Mouse (Mus musculus) testis, postnatal 10 days (tissue): ENCODE data around the gene Flt3l.
"Not testable (repeated sequence)": the region's sequence is repeated elsewhere in the genome, so short reads cannot be mapped to it uniquely, and the experiment has no call there.

ENCODE experiments used
- DNase-seq: peaks from one replicate; pipeline ENCODE4 v3.0.0; 2021; ENCODE audit warnings: low spot score

Flt3l gene

GRCm38 (mm10) chr7:45141914-45142313, 5.7 kb upstream of the Flt3l start:
- DNase-seq = no peak

- no peak for DNase-seq
Measured at GRCm38 (mm10) chr7:45141319-45141718, 5.1 kb upstream of the Flt3l start.

GRCm38 (mm10) chr7:45139904-45140723, 3.9 kb upstream of the Flt3l start:
- no peak for DNase-seq

DNA sequence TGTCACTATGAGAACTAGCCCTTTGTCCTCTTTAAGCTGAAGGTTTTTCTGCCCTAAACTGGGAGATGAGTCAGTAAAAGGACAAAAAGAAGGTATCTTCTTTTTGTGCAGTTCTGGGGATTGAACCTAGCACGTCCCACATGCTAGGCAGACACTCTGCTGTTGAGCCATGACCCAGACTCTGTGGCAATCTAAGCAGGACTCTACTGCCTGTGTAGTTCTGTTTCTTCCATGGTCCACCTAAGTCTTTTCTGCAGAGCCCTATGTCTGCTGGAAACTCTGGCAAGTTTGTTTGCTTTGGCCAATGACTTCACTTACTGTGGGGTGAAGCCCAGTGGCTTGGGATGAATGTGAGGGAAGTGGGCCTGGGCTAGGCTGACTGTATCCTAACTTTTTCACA, 2.2 kb upstream of the Flt3l start:
- no peak for DNase-seq

DNA sequence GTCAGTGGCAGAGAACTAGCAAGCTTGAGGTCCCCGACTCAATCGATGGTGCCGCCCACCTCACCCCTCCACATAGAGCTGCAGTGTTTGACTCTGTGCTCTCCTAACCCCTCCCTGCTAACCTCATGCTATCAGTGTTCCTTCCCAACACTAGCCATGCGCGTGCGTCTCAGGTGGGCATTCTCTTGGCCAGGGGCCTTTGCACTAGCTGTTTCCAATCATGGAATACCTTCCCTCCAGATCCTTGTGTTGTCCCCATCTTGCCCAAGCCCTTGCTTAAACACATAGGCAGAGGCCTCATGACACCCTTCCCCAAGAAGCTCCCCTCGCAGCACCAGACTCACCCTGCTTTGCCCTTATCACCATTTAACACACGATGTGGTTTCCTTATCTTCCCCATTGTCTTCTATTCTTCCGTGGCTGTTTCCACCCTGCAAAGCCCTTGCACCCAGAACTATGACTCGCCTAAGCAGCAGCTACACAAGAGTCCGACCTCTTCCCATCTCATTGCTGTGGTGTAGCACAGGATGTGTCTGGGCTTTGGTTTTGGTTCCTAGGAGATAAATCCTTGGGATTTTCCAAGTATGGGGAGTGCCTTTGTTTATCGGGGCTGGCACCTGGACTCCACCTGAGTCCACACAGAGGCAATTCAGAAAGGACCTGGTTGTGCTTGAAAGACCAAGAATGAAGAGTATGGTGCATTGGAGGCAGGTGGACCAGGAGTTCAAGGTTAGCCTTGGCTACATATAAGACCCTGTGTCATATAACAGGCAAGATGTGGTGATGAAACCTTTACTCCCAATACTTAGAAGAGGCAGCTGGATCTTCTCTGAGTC, 1.2 kb upstream of the Flt3l start:
- no peak for DNase-seq

DNA sequence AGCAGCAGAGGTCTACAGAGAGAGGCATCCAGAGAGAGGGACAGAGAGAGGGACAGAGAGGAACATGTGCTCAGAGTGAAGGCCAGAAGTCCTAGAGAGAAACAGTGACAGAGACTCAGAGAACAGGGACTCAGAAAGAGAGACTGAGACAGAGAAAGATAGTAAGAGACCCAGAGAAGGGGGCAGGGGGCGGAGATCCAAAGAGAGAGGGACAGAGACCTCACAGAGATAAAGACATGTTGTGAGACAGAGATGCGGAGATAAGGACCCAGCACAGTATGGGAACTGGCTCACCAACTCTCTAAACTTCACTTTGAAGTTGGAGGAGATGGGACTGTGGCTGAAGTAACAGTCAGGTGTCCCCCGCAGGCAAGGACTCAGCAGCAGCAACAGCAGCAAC, 862 bp downstream of the Flt3l start:
- DNase-seq = no peak

DNA sequence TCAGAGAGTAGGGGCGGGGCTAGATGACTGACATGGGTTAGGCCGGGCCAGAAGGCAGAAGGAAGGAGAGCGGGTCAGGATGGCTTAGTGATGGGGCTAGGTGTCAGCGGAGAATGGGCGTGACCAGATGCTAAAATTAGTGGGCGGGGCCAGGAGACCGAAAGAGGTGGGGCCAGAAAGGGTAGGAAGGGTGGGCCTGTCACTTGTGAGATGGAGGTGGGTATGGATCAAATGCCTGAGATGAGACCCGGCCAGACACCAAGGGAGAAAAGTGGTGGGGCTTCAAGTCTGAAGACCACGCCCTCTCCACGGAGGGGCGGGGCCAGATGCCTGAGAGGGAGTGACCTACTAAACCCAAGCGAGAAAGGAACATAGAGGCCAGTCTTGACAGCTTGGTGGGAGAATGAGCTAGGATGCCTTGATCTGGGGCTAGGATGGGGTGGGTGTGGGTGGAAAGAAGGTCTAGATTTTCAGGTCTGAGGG, 1.6 kb downstream of the Flt3l start:
- DNase-seq = peak; percentile 82

GRCm38 (mm10) chr7:45133446-45134159, 2.6 kb downstream of the Flt3l start:
- no peak for DNase-seq

DNA sequence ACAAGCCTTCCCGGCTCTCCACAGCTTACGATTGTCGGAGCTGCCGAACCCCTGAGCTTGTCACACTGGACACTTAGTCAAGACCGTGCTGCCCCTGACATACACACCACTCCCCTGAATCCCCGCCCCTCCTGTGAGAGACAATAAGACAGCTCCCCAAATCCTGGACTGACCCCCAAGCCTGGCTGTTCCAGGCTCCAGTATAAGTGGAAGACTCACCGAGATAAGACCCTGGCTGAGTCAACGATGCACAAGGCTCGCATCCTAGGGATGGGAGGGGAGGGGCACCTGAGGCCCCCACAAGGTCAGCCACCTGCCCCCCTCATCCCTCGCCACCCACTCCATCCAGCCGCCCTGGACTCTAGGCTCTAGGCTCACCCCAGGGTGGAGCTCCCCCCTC, 4.4 kb downstream of the Flt3l start:
- DNase-seq = peak; percentile 43

- DNase-seq = no peak
Measured at GRCm38 (mm10) chr7:45129776-45130512, 6.3 kb downstream of the Flt3l start.

DNA sequence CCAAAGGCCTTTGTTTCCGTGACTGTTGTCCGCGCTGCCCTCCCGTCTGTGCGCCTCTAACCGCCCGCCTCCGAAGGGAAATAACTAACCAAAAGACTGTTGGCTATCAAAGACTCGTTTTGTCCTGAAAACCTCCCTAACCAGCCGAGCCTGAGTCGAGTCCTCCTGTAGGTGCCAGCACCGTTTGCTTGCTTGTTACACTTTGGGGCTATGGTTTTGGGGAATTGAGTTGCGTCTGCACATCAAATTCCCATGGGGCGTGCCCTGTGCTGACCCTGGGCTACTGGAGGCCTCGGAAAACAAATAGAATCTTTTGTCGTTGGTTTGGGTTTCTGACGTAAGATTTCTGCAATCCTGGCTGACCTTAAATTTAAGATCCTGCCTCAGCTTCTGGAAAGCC, 6.9 kb downstream of the Flt3l start:
- peak; percentile 80 for DNase-seq

DNA sequence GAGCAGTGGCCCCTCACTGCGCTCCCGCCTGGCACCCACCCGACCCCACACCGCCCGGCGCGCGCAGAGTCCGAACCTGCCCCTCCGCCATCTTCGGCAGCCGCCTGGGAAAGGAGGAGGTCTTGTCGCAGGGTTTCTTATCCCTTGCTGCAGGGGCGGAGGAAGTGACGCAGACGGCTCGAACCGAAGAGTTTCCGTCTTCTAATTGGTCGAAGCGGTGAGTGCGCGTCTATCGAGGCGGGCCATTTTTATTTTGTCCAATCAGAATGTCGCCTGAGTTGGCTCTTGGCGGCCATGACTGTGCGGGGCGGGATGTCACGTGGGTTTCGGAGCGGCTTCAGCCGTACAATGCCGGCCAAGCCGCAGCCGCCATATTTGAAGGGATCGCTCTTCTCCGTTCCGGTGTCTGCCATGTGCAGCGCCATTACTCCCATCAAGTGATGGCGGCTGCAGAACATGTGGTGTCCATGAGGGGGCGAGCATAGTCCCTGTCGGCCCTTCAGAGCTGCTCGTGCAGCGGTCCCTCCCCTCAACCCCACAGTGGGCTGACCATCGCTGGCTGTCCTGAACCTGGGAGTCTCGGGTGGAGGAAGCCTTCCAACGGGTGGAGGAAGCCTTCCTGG, 7.5 kb downstream of the Flt3l start, which contains the start of gene Rpl13a:
TSS of gene Rpl13a (minus strand) at position 138 of the 623 bp plus-strand sequence.
- DNase-seq = peak; percentile 97

- no peak for DNase-seq
Measured at GRCm38 (mm10) chr7:45127700-45128224, 8.5 kb downstream of the Flt3l start.

DNA sequence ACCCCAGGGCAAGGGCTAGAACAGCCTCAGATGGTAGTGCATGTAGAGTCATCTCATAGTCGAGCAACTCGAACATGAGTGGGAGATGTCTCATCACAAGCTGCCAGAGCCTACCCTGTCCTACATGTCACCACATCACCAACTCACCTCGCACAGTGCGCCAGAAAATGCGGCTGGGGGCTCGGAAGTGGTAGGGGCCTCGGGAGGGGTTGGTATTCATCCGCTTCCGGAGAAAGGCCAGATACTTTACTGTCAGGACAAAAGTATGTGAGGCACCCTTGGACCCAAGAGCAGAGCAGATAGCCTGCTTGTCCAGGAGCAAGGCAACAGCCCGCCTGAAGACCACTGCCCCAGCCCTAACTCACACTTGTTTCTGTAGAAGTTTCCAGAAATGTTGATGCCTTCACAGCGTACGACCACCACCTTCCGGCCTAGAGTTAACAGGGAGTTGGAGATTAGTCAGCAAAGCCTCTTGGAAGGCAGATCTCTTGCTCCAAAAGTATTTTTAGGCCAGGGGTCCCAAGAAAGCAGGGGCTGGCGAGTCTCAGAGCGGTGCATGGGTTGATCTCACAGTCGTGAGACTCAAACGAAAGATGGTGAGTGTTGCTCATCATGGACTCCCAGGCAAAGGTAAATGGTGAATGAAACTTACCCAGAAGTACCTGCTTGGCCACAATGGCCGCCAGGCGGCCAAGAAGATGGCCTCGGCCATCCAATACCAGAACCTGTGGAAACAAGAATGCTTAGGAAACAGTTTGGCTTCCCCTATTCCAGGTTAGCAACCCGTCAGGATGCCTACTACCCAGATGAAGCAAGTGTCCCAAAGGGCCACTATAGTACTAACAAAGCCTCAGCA, 9.2 kb downstream of the Flt3l start:
- no peak for DNase-seq

DNA sequence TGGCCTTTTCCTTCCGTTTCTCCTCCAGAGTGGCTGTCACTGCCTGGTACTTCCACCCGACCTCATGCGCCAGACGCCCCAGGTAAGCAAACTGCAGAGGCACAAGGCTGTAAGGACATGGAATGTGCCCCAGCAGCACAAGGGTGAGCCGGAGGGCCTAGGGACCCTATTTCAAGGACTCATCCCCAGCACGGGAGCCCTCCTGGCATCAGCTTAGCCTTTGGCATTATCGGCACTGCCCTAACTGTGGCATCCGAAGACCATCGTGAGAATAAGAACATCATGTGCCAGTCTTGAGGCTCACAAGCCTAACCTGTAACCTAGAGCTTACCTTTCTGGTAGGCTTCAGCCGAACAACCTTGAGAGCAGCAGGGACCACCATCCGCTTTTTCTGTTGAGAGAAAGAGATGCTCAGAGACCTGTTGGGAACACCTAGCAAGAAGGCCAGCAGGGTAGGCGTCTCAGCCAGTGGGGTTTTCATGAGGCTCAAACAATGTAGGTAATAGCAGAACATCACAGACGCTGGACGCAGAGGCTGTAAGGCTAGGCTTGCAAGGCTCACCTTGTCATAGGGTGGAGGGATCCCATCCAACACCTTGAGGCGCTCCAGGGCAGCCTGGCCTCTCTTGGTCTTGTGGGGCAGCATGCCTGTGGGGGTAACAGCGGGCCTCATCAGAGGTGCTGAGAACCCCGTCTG, 9.9 kb downstream of the Flt3l start:
- DNase-seq = no peak

- DNase-seq = not testable (repeated sequence)
Measured at GRCm38 (mm10) chr7:45125649-45126048, 10.6 kb downstream of the Flt3l start.

GRCm38 (mm10) chr7:45125144-45125600, 11.1 kb downstream of the Flt3l start:
- no peak for DNase-seq

GRCm38 (mm10) chr7:45124224-45125143, 11.7 kb downstream of the Flt3l start, which contains the start of gene Rps11:
TSS of gene Rps11 (minus strand) at chr7:45124439.
- DNase-seq = peak; percentile 96
